Mouse (Mus musculus) MEL (cell line): Measurements from ENCODE around the gene Gm49486.

Experiments
- CHD2 ChIP-seq: IDR thresholded peaks from 2 replicates; pipeline ENCODE4 v1.6.1; 2011; ENCODE audit warnings: low read length, improper control_type of control experiment
- CTCF ChIP-seq, 3 experiments: IDR thresholded peaks in 2 of 3; conservative IDR thresholded peaks in 1 of 3; 2 replicates each; pipeline ENCODE4 v1.5.1; 2011 to 2012; ENCODE audit warnings: low read length in 3 of 3, low read depth in 2 of 3, mild to moderate bottlenecking in 2 of 3, improper control_type of control experiment in 1 of 3, inconsistent platforms in 1 of 3, mixed read lengths in 1 of 3, moderate library complexity in 1 of 3; ENCODE audit not compliant: control insufficient read depth in 1 of 3, insufficient read depth in 1 of 3, poor library complexity in 1 of 3, severe bottlenecking in 1 of 3
- MAFK ChIP-seq: IDR thresholded peaks from 2 replicates; pipeline ENCODE4 v1.6.1; 2011; ENCODE audit warnings: low read depth, mild to moderate bottlenecking, low read length, improper control_type of control experiment, borderline replicate concordance
- POLR2A ChIP-seq, 2 experiments: IDR thresholded peaks; 2 replicates each; pipeline ENCODE4 v1.6.1; 2011 to 2012; ENCODE audit warnings: low read length in 2 of 2, mild to moderate bottlenecking in 2 of 2, control low read depth in 1 of 2, improper control_type of control experiment in 1 of 2, low read depth in 1 of 2, moderate library complexity in 1 of 2; ENCODE audit not compliant: control insufficient read depth in 1 of 2, insufficient read depth in 1 of 2, poor library complexity in 1 of 2

GRCm38 (mm10) chr15:79265384-79265783 is 36.2 kb downstream of the Gm49486 start:
- TF ChIP-seq POLR2A (IDR thresholded peaks at IDR 0.05; ENCODE audit: control insufficient read depth in 1 of 2, insufficient read depth in 1 of 2, low read depth in 1 of 2, low read length in 2 of 2, poor library complexity in 1 of 2) (no peak), MAFK (no peak), CTCF (IDR thresholded peaks at IDR 0.05 in 2 of 3, conservative IDR thresholded peaks at IDR 0.05 in 1 of 3; ENCODE audit: control insufficient read depth in 1 of 3, insufficient read depth in 1 of 3, low read depth in 2 of 3, low read length in 3 of 3, poor library complexity in 1 of 3, severe bottlenecking in 1 of 3) (no peak), CHD2 (no peak)
